Comparison of ENCODE assay signal across 9 mouse cellular contexts in genomic region chr16:18625791-18626311, GRCm38 (mm10). TPM values are rescaled to one million over a fixed set of nuclear protein-coding genes. Genes with fewer than 3 reads are reported as not detected.
DNase-seq lines count a peak whose midpoint lies in the region; ATAC-seq and TF ChIP-seq lines count a peak whose summit lies in the region.
"Had no signal": no experiment of that assay in that cellular context is flagged by ENCODE, and none has a peak within 500 bp of the region (broad histone marks: within the 10 kb centered on the region; RNA-seq: fewer than 3 reads in every experiment).

No protein-coding gene starts in this region.

- intact Hi-C loops in heart, postnatal 36 days (cut with DNase I) = loop anchor here (5.0 kb wide), 2 partner anchors 171 to 231 kb away; no protein-coding TSS in a partner anchor

- no peak for ATAC-seq in heart, embryonic 13.5 days (ENCODE audit: extremely low read depth, insufficient number of reproducible peaks, low FRiP score, low TSS enrichment)
- ATAC-seq in embryonic facial prominence, embryonic 15.5 days (ENCODE audit: insufficient number of reproducible peaks, low FRiP score, low TSS enrichment, low read depth) = no peak
- ATAC-seq in intestine, postnatal 0 days = no peak
- no peak for ATAC-seq in midbrain, embryonic 14.5 days (ENCODE audit: low FRiP score, low TSS enrichment)

- peaks cover 50% of the 10 kb centered on the region for H3K4me1 ChIP-seq in heart, embryonic 13.5 days
- peaks cover 4 to 18% of the 10 kb centered on the region in 2 experiments for H3K4me1 ChIP-seq in MEL (ENCODE audit: control insufficient read depth in 1 of 2, insufficient read depth in 2 of 2, low read length in 2 of 2)
- H3K4me1 ChIP-seq in embryonic facial prominence, embryonic 15.5 days = peaks cover 62% of the 10 kb centered on the region
- H3K4me1 ChIP-seq in intestine, postnatal 0 days (replicated peaks; ENCODE audit: control insufficient read depth, insufficient read depth, low read length) = peaks cover 17% of the 10 kb centered on the region
- peaks cover 43% of the 10 kb centered on the region for H3K4me1 ChIP-seq in midbrain, embryonic 14.5 days (ENCODE audit: control insufficient read depth, insufficient read depth, low read length)

- peaks cover 92% of the 10 kb centered on the region for H3K27me3 ChIP-seq in heart, embryonic 13.5 days (replicated peaks)
- H3K27me3 ChIP-seq in MEL (ENCODE audit: control insufficient read depth in 1 of 2, insufficient read depth in 2 of 2, low read length in 2 of 2) = no peaks in the 10 kb centered on the region
- H3K27me3 ChIP-seq in embryonic facial prominence, embryonic 15.5 days = peaks cover 52% of the 10 kb centered on the region
- H3K27me3 ChIP-seq in intestine, postnatal 0 days (replicated peaks; ENCODE audit: control insufficient read depth, insufficient read depth, low read length) = peaks cover 25% of the 10 kb centered on the region
- H3K27me3 ChIP-seq in midbrain, embryonic 14.5 days (ENCODE audit: control insufficient read depth, insufficient read depth, low read length) = peaks cover 64% of the 10 kb centered on the region
- H3K27me3 ChIP-seq: Patski had no signal

- no peak for TF ChIP-seq CTCF in MEL (IDR thresholded peaks at IDR 0.05 in 2 of 3, conservative IDR thresholded peaks at IDR 0.05 in 1 of 3; ENCODE audit: control insufficient read depth in 1 of 3, insufficient read depth in 1 of 3, low read depth in 2 of 3, low read length in 3 of 3, poor library complexity in 1 of 3, severe bottlenecking in 1 of 3)
- no peak for TF ChIP-seq CTCF in intestine, postnatal 0 days (IDR thresholded peaks at IDR 0.05; ENCODE audit: low read depth)

- H3K4me3 ChIP-seq in heart, embryonic 13.5 days = peak overlapping the region; percentile 58
- H3K4me3 ChIP-seq in MEL (ENCODE audit: control insufficient read depth in 1 of 2, insufficient read depth in 1 of 2, low read depth in 2 of 2, low read length in 2 of 2) = peak overlapping the region in 1 of 2 experiments; percentile 38; a peak in 3 of 4 replicates
- H3K4me3 ChIP-seq in embryonic facial prominence, embryonic 15.5 days (replicated peaks) = peak overlapping the region; percentile 74
- H3K4me3 ChIP-seq in intestine, postnatal 0 days (ENCODE audit: low read depth, low read length) = peak overlapping the region; percentile 45
- peak overlapping the region; percentile 45 for H3K4me3 ChIP-seq in midbrain, embryonic 14.5 days (replicated peaks; ENCODE audit: low read depth, low read length)

- TF ChIP-seq POLR2A in MEL (IDR thresholded peaks at IDR 0.05; ENCODE audit: control insufficient read depth in 1 of 2, insufficient read depth in 1 of 2, low read depth in 1 of 2, low read length in 2 of 2, poor library complexity in 1 of 2) = no peak

- TF ChIP-seq RAD21 in MEL (IDR thresholded peaks at IDR 0.05; ENCODE audit: low read depth, low read length) = no peak

- WGBS in heart, embryonic 13.5 days = 11% methylated on average over 26 of the region's 26 CpGs
- WGBS in embryonic facial prominence, embryonic 15.5 days = 19% methylated on average over 26 of the region's 26 CpGs
- WGBS in intestine, postnatal 0 days = 33% methylated on average over 26 of the region's 26 CpGs
- WGBS in midbrain, embryonic 14.5 days = 10% methylated on average over 26 of the region's 26 CpGs

- DNase-seq in heart, postnatal 36 days = no peak
- no peak for DNase-seq in MEL (ENCODE audit: low read depth, low spot score)
- no peak for DNase-seq in midbrain, embryonic 14.5 days
- DNase-seq in embryo, embryonic 9.5 days (ENCODE audit: extremely low spot score) = no peak
- no peak for DNase-seq in thymus, postnatal 14 days

- TF ChIP-seq EP300 in MEL (IDR thresholded peaks at IDR 0.05; ENCODE audit: low read depth in 1 of 2, low read length in 2 of 2) = no peak

- H3K36me3 ChIP-seq in heart, embryonic 13.5 days = no peaks in the 10 kb centered on the region; the same call in 1 of the 2 replicates
- H3K36me3 ChIP-seq in MEL (ENCODE audit: control insufficient read depth in 1 of 2, insufficient read depth in 2 of 2, low read length in 2 of 2) = peaks cover 0 to 6% of the 10 kb centered on the region in 2 experiments; a peak in 2 of 4 replicates
- peaks cover 35% of the 10 kb centered on the region for H3K36me3 ChIP-seq in embryonic facial prominence, embryonic 15.5 days
- peaks cover 38% of the 10 kb centered on the region for H3K36me3 ChIP-seq in intestine, postnatal 0 days (ENCODE audit: control insufficient read depth, insufficient read depth)
- H3K36me3 ChIP-seq in midbrain, embryonic 14.5 days (ENCODE audit: control insufficient read depth, insufficient read depth, low read length) = peaks cover 45% of the 10 kb centered on the region

- H3K79me2 ChIP-seq in MEL (ENCODE audit: control insufficient read depth, insufficient read depth, low read length, poor library complexity) = peaks cover 1% of the 10 kb centered on the region; the same call in 1 of the 2 replicates

- peak overlapping the region; percentile 77 for H3K9ac ChIP-seq in heart, embryonic 13.5 days
- H3K9ac ChIP-seq in MEL (ENCODE audit: control insufficient read depth, low read depth, low read length, poor library complexity, severe bottlenecking) = peak overlapping the region; percentile 66
- H3K9ac ChIP-seq in embryonic facial prominence, embryonic 15.5 days = peak overlapping the region; percentile 33; the same call in 1 of the 2 replicates
- H3K9ac ChIP-seq in intestine, postnatal 0 days (ENCODE audit: low read depth, low read length) = peak overlapping the region; percentile 53; the same call in 1 of the 2 replicates
- peak overlapping the region; percentile 71 for H3K9ac ChIP-seq in midbrain, embryonic 14.5 days (replicated peaks; ENCODE audit: low read length)

- H3K4me2 ChIP-seq in heart, embryonic 13.5 days = peak overlapping the region; percentile 81
- H3K4me2 ChIP-seq in embryonic facial prominence, embryonic 15.5 days (replicated peaks) = peak overlapping the region; percentile 90
- H3K4me2 ChIP-seq in intestine, postnatal 0 days (replicated peaks; ENCODE audit: low read depth) = peak overlapping the region; percentile 93
- peak overlapping the region; percentile 88 for H3K4me2 ChIP-seq in midbrain, embryonic 14.5 days (ENCODE audit: low read length)

- H3K27ac ChIP-seq in heart, embryonic 13.5 days (replicated peaks) = no peak overlapping the region
- H3K27ac ChIP-seq in MEL (ENCODE audit: control insufficient read depth, low read depth, low read length) = no peak overlapping the region
- H3K27ac ChIP-seq in embryonic facial prominence, embryonic 15.5 days (replicated peaks) = no peak overlapping the region
- no peak overlapping the region for H3K27ac ChIP-seq in intestine, postnatal 0 days (ENCODE audit: low read depth, low read length)
- no peak overlapping the region for H3K27ac ChIP-seq in midbrain, embryonic 14.5 days (replicated peaks; ENCODE audit: low read depth, low read length)

- no peaks in the 10 kb centered on the region for H3K9me3 ChIP-seq in heart, embryonic 13.5 days
- no peaks in the 10 kb centered on the region for H3K9me3 ChIP-seq in MEL (replicated peaks; ENCODE audit: insufficient read depth, low read length)
- H3K9me3 ChIP-seq in embryonic facial prominence, embryonic 15.5 days (replicated peaks) = no peaks in the 10 kb centered on the region
- H3K9me3 ChIP-seq in intestine, postnatal 0 days (ENCODE audit: control insufficient read depth) = no peaks in the 10 kb centered on the region
- H3K9me3 ChIP-seq in midbrain, embryonic 14.5 days (ENCODE audit: control insufficient read depth, low read length) = no peaks in the 10 kb centered on the region

RNA-seq across cellular contexts. Expression of gene Gm49601, which starts 0.4 kb away (rescaled TPM):
- polyA plus RNA-seq in heart, embryonic 13.5 days (2015; fragmentation: Nextera tagmentation; extraction: Ambion mirVana) = 1.4 and 1.8 TPM in 2 replicates
- total RNA-seq in heart, postnatal 36 days (2021) = 1 to 10 TPM in 1 of 2 experiments, under 1 TPM in 1; 0.60 to 1.6 TPM
- total RNA-seq in MEL (2012; rRNA removed) = 1.5 and 1.6 TPM in 2 replicates
- 1 to 10 TPM in 1 of 2 experiments, not detected in 1; 4.6 TPM for polyA plus RNA-seq in MEL (2012; ENCODE audit: insufficient read depth in 1 of 2, insufficient read length in 2 of 2, low read depth in 1 of 2, low replicate concordance in 2 of 2, missing spikeins in 1 of 2)
- 7.2 and 7.8 TPM in 2 replicates for polyA plus RNA-seq in embryonic facial prominence, embryonic 15.5 days (2015; fragmentation: Nextera tagmentation; extraction: Ambion mirVana)
- polyA plus RNA-seq in intestine, postnatal 0 days (2015; fragmentation: Nextera tagmentation; extraction: Ambion mirVana) = 0.34 and 1.4 TPM in 2 replicates
- 9.9 and 15.2 TPM in 2 replicates for polyA plus RNA-seq in midbrain, embryonic 14.5 days (2014; fragmentation: Nextera tagmentation; extraction: Ambion mirVana)

RNA-seq across cellular contexts. Expression of gene Gp1bb, which starts 3.6 kb away (rescaled TPM):
- 4.4 and 6.1 TPM in 2 replicates for polyA plus RNA-seq in heart, embryonic 13.5 days (2015; fragmentation: Nextera tagmentation; extraction: Ambion mirVana)
- total RNA-seq in heart, postnatal 36 days (2021) = 1 to 10 TPM; 1.2 TPM
- total RNA-seq in MEL (2012; rRNA removed) = 0.35 and 0.42 TPM in 2 replicates
- under 1 TPM in 1 of 2 experiments, not detected in 1; 0.14 TPM for polyA plus RNA-seq in MEL (2012; ENCODE audit: insufficient read depth in 1 of 2, insufficient read length in 2 of 2, low read depth in 1 of 2, low replicate concordance in 2 of 2, missing spikeins in 1 of 2)
- polyA plus RNA-seq in embryonic facial prominence, embryonic 15.5 days (2015; fragmentation: Nextera tagmentation; extraction: Ambion mirVana) = 2.6 and 2.8 TPM in 2 replicates
- 1.6 and 2.4 TPM in 2 replicates for polyA plus RNA-seq in intestine, postnatal 0 days (2015; fragmentation: Nextera tagmentation; extraction: Ambion mirVana)
- 14.7 and 14.9 TPM in 2 replicates for polyA plus RNA-seq in midbrain, embryonic 14.5 days (2014; fragmentation: Nextera tagmentation; extraction: Ambion mirVana)

RNA-seq across cellular contexts. Expression of gene Sept5, which starts 3.9 kb away (rescaled TPM):
- 8.8 TPM in 2 replicates for polyA plus RNA-seq in heart, embryonic 13.5 days (2015; fragmentation: Nextera tagmentation; extraction: Ambion mirVana)
- total RNA-seq in heart, postnatal 36 days (2021) = 1 to 10 TPM; 3.7 to 3.8 TPM
- total RNA-seq in MEL (2012; rRNA removed) = 7.4 and 8.3 TPM in 2 replicates
- polyA plus RNA-seq in MEL (2012; ENCODE audit: insufficient read depth in 1 of 2, insufficient read length in 2 of 2, low read depth in 1 of 2, low replicate concordance in 2 of 2, missing spikeins in 1 of 2) = 10 to 100 TPM in 1 of 2 experiments, not detected in 1; 29.3 TPM
- polyA plus RNA-seq in embryonic facial prominence, embryonic 15.5 days (2015; fragmentation: Nextera tagmentation; extraction: Ambion mirVana) = 51.1 and 64.8 TPM in 2 replicates
- polyA plus RNA-seq in intestine, postnatal 0 days (2015; fragmentation: Nextera tagmentation; extraction: Ambion mirVana) = 24.7 and 25.4 TPM in 2 replicates
- 175 and 200 TPM in 2 replicates for polyA plus RNA-seq in midbrain, embryonic 14.5 days (2014; fragmentation: Nextera tagmentation; extraction: Ambion mirVana)

RNA-seq across cellular contexts. Expression of gene Tbx1, which starts 35.4 kb away (rescaled TPM):
- polyA plus RNA-seq in heart, embryonic 13.5 days (2015; fragmentation: Nextera tagmentation; extraction: Ambion mirVana) = 0.42 and 1.1 TPM in 2 replicates
- 1 to 10 TPM in 1 of 2 experiments, under 1 TPM in 1; 0.51 to 2.2 TPM for total RNA-seq in heart, postnatal 36 days (2021)
- not detected in 2 replicates for total RNA-seq in MEL (2012; rRNA removed)
- polyA plus RNA-seq in MEL (2012; ENCODE audit: insufficient read depth in 1 of 2, insufficient read length in 2 of 2, low read depth in 1 of 2, low replicate concordance in 2 of 2, missing spikeins in 1 of 2) = not detected
- 24.0 and 24.3 TPM in 2 replicates for polyA plus RNA-seq in embryonic facial prominence, embryonic 15.5 days (2015; fragmentation: Nextera tagmentation; extraction: Ambion mirVana)
- 0.93 and 1.0 TPM in 2 replicates for polyA plus RNA-seq in intestine, postnatal 0 days (2015; fragmentation: Nextera tagmentation; extraction: Ambion mirVana)
- polyA plus RNA-seq in midbrain, embryonic 14.5 days (2014; fragmentation: Nextera tagmentation; extraction: Ambion mirVana) = 0.27 and 0.34 TPM in 2 replicates
